Mouse (Mus musculus) ovary, postnatal 14 days (tissue): ENCODE measurements around the gene Retnlb.
"Not testable (repeated sequence)": the region's sequence is repeated elsewhere in the genome, so short reads cannot be mapped to it uniquely, and the experiment has no call there.

ENCODE experiments used
- DNase-seq: peaks from one replicate; pipeline ENCODE4 v3.0.0; 2022; ENCODE audit warnings: low spot score

Retnlb gene

DNA sequence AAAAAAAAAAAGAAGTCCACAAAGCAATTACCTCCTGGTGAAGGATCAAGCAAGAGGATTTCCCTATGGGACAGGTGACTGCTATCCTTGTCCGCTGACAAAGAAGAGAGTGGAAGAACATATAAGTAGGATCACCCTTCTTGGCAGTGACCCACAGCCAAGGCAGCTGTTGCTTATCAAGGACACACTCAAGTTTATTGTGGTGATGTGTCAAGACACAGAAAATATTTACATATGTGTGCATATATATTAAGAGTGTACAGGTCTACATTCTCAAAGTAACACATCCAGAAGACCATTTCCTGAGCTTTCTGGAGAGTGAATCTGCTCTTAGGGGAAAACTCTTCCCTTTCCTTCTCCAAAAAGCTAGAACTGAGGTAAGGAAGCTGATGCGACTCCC is at the start of gene Retnlb:
TSS of gene Retnlb (plus strand) at position 162 of the 400 bp plus-strand sequence.
- DNase-seq: no peak

DNA sequence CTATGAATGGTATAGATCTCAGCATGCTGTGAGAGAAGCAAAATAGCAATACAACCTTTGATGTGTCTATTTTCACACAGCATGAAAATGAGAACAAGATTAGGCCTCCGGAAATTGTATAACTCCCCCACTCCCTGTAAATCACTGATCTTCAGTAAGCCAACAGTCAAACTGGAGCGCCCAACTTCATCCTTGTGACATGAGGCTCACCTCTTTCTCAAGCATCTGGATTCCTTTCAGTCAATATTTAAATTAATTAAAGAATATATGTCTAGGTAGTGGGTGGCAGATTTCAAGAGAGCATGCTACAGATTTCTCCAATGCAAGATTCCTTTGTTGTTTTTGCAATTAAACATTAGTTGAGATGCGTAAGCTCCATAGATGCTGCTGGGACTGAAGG is 47.5 kb upstream of the Retnlb start:
- DNase-seq: no peak

- DNase-seq: no peak
Observed at GRCm38 (mm10) chr16:48771971-48772445, 44.6 kb upstream of the Retnlb start, which contains the start of gene Trat1. Gene Trat1, minus strand, starts transcription at chr16:48772021.

GRCm38 (mm10) chr16:48777254-48777653 is 39.4 kb upstream of the Retnlb start:
- DNase-seq: no peak

DNA sequence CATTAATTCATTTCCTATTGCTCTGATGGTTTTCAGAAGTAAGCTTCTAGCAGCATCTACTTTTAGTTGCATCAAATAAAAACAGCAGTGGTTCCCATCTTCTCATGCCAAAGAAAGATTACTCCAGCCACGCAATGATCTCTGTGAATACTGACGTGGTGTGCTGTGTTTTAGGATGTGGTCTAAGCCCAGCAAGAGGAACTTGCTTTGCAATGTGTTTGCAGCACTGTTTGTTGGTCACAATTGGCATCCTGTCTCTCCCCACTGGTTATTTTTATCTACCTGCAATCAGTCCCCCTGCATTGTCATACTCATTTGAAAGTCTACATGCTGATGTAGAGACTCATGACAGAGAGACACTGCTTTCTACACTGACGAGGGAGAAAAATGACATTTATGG is 30.4 kb upstream of the Retnlb start:
- DNase-seq: no peak

DNA sequence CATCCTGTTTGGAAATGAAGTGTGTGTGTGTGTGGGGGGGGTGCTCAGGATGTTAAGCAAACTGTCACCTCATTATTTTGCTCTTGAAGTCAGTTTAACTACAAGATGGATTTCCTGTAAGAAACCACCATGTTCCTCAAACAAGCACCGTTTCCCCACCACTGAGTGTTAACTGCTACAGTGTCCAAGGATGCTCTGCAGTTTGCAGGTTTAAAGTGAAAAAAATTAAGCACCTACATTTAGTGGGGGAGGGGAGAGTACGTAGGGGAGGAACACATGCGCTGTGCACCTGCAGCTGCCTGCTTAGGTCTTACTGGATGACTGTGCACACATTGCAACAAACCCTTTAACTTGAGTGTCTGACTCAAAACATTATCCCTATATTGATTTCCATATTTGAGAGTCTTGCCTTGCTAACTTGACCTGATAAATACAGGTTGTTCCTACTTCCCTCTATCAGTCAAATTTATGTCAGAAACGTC is 27.9 kb upstream of the Retnlb start:
- DNase-seq: no peak

DNA sequence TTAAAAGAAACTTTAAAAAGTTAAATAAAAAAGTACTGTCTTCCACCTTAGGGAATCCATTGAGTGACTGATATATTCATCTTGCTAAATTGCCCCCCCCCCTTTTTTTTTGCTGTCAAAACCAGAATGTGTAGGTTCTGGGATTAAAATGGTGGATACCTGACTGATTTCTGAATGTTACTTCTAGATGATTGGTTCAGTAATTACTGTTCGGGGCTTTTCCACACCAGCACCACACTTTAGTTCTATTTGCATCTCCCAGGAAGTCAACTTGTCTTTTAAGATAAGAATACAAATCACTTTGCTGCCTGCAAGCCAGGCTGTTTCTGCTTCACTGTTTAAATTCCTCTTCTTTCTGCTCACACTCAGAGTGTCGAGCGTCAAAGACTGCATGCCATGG is 18.4 kb upstream of the Retnlb start:
- DNase-seq: no peak

DNA sequence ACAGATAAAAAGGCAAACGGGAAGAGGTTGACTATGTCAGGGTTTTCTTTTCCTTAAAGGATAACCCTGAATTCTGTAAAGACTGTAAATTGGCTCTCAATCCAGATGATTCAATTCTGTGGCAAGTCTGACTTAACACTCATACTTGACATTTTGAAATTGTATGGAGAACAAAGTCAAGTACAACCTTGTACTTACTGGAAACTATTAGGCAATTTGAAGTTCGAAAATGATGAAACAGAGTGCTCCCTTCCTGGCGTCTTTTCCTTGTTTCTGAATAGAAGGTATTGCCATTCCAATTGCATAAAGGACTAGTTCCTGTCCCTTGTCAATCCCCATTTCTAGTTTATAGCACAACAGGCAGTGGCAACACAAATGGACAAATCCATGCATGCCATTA is 17.2 kb upstream of the Retnlb start:
- DNase-seq: no peak

DNA sequence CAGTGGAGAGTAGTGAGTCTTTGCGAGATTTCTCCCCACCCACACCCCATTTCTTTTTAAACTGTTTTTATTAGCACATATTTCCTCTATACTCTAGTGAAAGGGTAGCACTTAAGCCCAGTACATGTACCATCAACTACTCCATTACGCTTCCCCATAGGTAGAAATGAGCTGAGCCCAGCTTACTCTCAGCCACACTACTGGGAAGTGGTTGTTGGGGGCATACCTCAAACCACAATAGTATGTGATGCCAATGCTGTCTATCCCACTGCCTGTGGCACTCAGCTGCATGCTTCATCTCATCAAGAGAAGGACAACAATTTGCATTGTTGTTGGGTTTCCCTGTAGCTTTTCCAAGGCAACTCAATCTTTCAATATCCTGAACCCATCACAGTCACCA is 15.8 kb upstream of the Retnlb start:
- no peak for DNase-seq

DNA sequence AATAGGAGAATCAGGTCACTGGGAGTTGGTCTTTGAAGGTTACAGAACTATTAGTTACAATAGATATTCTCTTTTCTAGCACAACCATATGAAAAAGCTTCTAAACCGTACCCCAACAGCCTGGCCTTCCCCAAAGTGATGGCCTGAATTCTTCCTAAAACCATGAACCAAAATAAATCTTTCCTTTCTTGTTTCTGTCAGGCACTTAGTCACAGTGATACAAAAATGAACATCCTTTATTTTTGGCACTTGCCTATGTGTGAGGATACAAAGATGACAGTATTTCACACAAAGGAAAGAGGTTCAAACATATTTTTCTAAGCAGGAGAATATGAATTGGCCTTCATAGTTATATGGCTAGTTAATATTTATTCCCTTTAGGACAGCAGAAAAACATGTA is 11.2 kb upstream of the Retnlb start:
- DNase-seq: no peak

DNA sequence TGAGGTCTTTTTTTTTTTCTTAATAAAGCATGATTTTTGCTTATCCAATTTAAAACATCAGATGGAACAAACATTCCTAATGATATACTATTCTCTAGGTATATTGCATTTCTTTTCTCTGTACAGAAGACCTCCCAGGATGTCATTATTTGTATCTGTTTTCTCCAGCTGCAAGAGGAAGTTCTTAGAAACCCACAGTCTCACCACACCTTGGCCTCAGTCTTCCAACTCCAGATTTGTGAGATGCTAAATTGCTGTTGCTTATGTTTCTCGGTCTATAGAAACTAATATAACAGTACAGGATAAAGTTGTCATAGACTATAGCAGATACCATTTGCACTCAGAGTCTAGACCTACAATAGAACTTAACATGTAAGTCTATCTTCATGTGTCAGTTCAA is 10.1 kb upstream of the Retnlb start:
- no peak for DNase-seq

- DNase-seq: no peak
Observed at GRCm38 (mm10) chr16:48809374-48809773, 7.3 kb upstream of the Retnlb start.

GRCm38 (mm10) chr16:48811881-48812436 is 4.7 kb upstream of the Retnlb start:
- no peak for DNase-seq

- no peak for DNase-seq
Observed at GRCm38 (mm10) chr16:48818524-48818923, 1.9 kb downstream of the Retnlb start.

- DNase-seq: no peak
Observed at GRCm38 (mm10) chr16:48826474-48826873, 9.8 kb downstream of the Retnlb start.

DNA sequence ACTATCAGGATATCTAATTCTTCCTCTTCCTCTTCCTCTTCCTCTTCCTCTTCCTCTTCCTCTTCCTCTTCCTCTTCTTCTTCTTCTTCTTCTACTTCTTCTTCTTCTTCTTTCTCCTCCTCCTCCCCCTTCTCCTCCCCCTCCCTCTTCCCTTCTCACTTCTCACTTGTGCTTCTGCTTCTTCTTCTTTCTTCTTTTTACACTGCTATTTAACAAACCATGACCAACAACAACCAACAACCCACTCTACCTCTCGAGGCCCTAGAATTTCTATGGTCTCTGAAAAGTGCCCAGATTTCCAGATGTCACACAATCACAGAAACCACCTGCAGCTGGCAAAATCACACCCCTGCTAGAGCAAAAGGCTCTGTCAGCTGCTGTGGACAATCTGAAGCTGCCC is 11.0 kb downstream of the Retnlb start:
- DNase-seq: no peak

DNA sequence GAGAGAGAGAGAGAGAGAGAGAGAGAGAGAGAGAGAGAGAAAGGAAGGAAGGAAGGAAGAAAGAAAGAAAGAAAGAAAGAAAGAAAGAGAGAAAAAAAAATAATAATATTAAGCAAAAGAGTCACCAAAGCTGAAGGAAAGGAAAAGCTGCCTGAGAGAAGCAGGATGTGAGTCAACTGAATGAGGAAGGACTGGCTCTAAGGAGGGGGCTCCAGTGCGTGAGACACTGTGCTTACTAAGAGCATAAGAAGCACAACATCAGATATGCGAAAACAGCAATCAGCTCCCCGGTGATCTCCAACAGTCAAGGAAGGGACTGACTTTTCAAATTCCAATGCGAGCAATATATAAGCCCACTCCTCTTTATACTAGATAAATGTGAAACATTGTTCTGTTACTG is 12.4 kb downstream of the Retnlb start:
- no peak for DNase-seq

- no peak for DNase-seq
Observed at GRCm38 (mm10) chr16:48832055-48832454, 15.4 kb downstream of the Retnlb start.

DNA sequence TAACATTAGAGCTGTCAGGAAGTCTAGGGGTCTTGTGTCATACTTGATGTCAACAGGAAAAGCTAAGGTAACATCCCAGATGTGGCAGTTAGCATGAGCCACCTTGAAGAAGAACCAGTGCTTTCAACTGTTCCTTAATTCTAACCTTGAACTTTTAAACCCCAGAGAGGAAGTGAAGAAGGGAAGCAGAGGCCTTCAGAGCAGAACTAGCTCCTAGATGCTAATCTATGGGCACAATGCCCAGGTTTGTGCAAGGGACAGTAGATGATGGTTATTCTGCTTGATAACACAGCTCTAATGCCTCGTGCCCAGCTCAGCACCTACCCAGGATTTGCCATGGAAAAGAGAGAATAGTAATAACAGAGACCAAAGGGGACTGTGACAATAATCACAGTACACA is 17.0 kb downstream of the Retnlb start:
- DNase-seq: not testable (repeated sequence)

GRCm38 (mm10) chr16:48842266-48842665 is 25.6 kb downstream of the Retnlb start, which contains the start of gene Retnla:
Gene Retnla, plus strand, starts transcription at chr16:48842551.
- no peak for DNase-seq

DNA sequence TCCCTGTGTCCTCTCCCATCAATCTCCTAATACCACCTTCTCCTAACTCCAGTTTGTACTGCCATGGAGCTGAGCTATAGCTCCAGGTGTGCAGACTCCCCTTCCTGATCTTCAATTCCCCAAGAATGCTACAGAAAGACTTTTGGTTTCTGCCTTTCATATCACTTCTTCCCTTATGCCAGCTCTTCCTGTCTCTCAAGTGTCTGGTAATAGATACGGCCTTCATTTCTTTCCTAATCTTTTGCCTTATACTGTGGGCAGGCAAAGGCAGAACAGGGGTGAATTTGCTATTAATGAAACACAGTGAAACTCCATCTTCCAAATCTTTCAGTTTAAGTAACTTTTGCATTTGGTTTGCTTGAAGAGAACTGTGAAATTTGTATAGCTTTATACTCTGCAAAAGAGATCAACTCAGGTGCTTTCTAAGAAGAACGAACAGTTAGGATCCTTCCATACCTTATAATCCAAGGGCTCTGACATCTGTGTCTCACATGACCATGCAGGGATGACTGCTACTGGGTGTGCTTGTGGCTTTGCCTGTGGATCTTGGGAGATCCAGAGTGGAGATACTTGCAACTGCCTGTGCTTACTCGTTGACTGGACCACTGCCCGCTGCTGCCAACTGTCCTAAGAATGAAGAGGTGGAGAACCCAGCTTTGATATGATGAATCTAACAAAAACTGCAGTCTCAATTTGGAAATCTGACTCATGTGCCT is 27.2 kb downstream of the Retnlb start:
- DNase-seq: no peak

GRCm38 (mm10) chr16:48865004-48865403 is 48.3 kb downstream of the Retnlb start:
- not testable (repeated sequence) for DNase-seq

DNA sequence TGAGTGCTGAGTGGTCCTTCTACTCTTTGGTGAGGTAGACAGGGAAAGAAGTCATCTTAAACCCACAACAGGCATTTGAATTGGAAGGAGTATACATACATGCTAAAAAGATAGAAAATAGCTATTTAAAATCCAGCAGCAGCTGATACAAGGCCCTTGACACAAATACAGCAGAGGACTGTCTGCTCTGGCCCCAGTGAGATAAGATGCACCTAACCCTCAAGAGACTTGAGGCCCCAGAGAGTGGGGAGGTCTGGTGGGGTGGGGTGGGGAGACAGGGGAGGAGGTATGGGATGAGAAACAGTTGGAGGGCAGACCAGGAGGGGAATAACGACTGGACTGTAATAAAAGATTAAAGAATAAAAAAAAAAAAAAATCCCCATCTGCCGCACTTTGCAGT is 51.0 kb downstream of the Retnlb start:
- no peak for DNase-seq
